Mouse (Mus musculus) cerebellum, adult 9-10 months (tissue): ENCODE data around the gene Mecom.
A peak's percentile ranks its signal among the peaks of the same experiment; 100 is the strongest.
"Not testable (repeated sequence)": the region's sequence is repeated elsewhere in the genome, so short reads cannot be mapped to it uniquely, and the experiment has no call there.

Experiments
- DNase-seq: peaks from one replicate; pipeline ENCODE4 v3.0.0; 2022

The Mecom gene

DNA sequence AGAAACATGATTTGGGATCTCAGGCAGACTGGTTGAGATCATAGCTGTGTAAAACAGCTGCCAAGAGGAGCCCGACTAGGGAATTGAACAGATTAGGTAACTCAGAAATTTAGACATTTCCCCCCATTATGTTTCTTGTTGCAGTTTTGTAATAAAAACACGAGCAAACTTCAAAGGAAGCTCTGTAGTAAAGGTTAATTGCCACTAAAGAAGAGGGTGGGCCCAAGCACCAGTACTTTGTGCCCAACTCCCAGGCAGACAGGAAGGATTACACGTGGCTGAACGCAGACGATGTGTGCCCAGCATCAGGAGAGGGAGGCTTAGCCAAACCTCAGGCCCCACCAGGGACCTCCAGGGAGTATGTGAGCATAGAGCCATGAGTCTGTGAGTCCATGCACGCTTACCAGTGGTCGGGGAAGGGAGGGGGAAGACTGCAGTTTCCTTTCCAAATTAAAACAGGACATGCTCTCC, 303.4 kb downstream of the Mecom start:
- DNase-seq: no peak

DNA sequence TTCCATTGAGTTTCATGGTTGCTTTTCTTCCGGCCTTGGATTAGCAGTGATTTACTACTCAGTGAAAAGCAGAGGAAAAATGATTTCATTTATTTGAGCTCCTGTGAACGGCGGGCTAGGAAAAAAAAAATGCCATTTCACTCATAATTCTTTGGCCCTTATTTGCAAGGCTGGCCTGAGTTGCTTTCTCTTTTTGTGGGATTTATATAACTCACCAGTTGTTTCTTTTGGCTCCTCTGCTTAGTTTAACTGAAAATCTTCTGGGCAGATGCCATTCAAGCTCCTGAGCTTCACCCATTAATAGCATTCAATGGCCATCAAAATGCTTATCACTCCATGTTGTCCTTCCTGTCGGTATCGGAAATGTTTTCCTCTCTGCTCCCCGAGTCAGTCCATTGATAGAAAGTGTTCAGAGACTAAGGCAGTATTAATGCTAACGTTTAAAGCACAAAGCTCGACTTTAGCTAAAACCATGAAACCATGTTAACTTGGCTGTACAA, 304.0 kb downstream of the Mecom start:
- DNase-seq: no peak

- no peak for DNase-seq
Observed at GRCm38 (mm10) chr3:30239416-30239815, 308.4 kb downstream of the Mecom start.

- no peak for DNase-seq
Observed at GRCm38 (mm10) chr3:30237493-30237892, 310.3 kb downstream of the Mecom start.

- no peak for DNase-seq
Observed at GRCm38 (mm10) chr3:30234018-30234417, 313.8 kb downstream of the Mecom start.

GRCm38 (mm10) chr3:30227964-30228670, 319.7 kb downstream of the Mecom start:
- DNase-seq: no peak

- DNase-seq: no peak
Observed at GRCm38 (mm10) chr3:30226928-30227370, 320.9 kb downstream of the Mecom start.

DNA sequence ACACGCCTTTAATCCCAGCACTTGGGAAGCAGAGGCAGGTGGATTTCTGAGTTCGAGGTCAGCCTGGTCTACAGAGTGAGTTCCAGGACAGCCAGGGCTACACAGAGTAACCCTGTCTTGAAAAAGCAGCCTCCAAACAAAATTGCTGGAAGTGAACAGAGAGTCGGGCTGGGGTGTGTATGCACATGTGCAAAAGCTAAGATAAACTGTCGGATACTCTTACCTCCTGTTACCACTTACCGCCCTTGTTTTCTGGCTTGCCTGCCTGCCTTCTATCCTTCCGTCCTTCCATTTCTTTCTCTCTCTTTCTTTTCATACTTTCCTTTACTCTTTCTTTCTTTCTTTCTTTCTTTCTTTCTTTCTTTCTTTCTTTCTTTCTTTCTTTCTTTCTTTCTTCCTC, 322.6 kb downstream of the Mecom start:
- not testable (repeated sequence) for DNase-seq

DNA sequence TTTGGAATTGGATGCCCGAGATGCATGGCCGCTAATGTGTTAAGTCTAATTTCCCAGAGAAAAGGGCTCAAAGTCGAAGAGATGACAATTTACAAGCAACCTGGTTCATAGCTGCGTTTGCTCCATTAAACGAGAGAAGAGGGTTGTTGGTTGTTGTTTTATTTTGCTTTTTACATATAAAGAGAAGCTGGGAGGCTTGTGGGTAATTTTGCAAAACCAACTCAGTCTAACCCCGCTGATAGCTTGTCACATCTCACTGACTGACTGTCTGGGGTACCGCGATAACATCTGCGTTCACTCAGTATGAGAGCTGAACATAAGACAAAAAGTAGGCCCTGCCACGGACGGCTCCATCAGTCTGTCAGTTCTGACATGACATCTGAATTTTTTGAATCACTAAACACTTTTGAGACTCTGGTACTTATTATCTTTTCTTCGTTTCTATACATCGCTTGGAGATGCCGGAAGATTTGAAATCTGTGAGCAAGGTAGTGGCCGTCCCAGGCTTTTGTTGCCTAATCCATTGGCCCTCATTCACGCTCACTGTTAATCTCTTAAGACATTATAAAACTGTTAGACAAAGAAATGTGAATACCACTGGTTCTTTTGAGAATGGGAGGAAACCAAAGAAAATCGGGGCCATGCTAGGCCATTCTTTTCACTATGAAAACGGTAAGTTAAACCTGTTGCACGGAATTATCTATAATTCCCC, 327.0 kb downstream of the Mecom start:
- no peak for DNase-seq

DNA sequence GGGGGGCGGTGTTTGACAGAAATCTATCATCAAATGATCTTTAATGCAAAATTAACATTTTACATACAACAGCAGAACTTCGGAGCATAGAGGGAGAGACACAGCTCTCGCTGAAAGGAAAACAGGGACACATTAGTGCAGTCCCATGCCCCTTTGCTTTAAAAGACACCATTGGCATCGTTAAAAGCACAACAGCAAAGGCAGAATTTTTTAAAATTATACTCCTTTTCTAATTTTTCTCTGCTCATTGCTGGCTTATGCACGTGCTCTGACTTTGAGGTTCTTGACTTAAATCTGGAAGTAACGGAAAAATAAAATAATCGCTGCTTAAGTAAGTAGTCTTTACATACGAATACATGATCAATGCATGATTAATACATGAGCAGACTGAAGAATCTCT, 327.9 kb downstream of the Mecom start:
- DNase-seq: no peak

GRCm38 (mm10) chr3:30219190-30219884, 328.5 kb downstream of the Mecom start:
- no peak for DNase-seq

DNA sequence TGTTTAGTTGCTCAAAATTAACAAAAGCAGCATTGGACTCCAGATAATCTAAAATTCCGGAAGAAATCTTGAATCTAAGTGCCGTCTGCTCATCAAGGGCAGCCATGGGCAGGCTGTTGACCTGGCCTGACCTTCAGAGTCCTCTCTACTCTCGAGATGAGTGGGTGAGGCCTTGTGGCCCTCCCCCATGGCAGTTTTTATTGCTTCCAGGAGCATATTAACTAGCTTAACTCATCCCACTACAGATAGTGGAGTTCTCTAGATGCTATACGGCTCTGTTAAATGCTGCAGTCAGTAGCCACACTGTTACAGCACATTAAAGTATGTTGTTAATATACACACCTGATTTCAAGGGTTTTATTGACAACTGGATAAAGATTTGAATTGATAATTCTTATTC, 333.2 kb downstream of the Mecom start:
- no peak for DNase-seq

- DNase-seq: no peak
Observed at GRCm38 (mm10) chr3:30213540-30214170, 334.2 kb downstream of the Mecom start.

DNA sequence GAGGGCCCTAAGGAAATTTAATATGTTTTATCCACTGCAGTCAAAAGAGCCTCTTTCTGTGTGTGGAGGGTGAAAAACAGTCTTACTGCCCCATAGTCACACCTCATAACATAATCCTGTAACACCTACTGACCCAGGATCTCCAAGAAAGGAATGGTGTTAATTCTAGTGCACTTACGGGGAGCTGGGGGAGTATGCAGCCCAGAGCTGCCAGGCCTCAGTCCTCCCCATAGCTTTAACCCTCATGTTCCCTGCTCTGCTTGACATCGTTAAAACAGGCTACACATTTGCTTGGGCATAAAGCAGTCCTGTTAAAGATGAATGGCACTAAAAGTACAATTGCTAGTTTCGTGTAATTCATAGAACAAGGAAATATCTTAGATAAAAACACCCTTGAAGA, 335.0 kb downstream of the Mecom start:
- no peak for DNase-seq

GRCm38 (mm10) chr3:30209131-30209530, 338.7 kb downstream of the Mecom start:
- no peak for DNase-seq

GRCm38 (mm10) chr3:30207886-30208285, 339.9 kb downstream of the Mecom start:
- no peak for DNase-seq

DNA sequence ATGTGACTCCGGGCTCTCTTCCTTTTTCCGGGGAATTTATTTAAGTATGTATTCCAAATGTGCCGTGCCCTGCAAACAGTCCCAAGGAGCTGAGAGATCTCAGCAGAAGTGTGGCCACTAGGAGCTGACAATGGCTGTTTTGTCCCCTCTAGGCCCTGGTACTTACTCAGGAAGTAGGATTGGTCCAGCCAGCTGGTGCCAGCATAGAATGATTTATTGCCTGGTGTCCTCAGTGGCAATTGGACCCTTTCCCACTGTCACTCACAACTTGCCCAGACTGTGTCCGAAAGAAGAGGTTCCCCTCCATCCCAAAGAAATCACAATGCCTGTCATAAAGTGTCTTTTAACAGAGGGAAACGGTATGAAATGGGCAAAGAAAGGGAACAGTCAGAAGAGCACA, 340.4 kb downstream of the Mecom start:
- peak; percentile 1 for DNase-seq

GRCm38 (mm10) chr3:30206123-30206522, 341.7 kb downstream of the Mecom start:
- DNase-seq: no peak

DNA sequence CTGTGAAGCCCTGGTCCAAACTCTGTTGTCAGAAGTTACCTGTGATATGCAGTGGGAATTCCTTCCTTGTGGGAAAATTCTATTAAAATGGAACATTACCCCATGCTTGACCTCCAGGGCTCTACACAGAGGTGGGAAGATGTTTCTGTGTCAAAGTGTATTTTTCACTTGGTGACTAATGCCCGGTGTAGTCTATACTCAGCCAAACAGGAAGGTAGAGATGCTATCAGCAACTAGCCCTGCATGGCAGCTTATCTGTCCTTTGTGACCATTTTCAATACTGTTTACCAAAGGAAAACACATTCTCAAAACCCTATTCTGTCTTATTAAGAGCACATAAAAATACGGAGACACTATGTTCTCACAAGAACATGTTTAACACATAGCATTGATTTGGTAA, 344.0 kb downstream of the Mecom start:
- DNase-seq: no peak

DNA sequence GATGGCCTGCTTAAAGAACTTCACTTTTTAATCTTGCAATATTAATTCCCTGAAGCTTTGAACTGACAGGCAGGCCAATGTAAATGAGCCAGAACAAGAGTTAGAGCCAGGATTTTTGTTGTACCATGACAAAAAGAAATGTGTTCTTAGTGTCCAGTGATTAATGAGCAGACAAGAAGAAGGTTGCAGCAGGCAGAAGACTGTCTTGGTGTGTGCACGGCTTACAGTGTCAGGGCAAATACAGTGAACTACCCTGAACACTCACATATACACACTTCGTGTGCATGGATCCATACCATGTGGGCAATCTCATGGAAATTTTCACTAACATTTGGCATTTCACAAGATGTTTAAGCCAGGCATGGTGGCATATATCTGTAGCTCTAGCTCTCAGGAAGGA, 349.0 kb downstream of the Mecom start:
- DNase-seq: no peak

DNA sequence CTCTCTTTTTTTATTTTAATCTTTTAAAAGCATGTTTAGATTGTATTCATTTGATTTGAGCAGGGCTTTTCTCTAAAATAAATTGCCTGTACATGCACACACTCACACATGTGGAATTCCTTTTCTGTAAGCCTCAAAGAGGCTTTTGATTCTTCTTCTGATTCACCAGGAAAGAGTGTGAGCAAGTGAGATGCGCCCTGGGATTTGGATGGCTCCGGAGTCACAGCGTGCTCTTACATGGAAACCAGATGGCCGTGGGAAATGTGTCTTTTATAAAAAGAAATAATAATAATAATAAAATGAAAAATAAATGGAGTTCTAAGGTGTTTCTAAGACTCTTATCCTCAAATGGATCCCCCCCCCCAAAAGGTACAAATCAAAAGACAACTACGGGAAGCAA, 349.6 kb downstream of the Mecom start:
- DNase-seq: no peak

DNA sequence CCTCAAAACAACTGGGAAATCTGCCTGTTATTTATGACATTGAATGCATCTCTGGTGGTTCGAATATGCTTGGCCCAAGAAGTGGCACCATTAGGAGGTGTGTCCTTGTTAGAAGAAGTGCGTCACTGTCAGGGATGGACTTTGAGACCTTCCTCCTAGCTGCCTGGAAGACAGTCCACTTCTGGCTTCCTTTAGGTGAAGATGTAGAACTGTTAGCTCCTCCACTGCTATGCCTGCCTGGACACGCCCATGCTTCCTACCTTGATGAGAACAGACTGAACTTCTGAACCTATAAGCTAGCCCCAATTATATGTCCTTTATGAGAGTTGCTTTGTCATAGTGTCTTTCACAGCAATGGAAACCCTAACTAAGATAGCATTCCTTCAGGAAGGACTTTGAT, 352.6 kb downstream of the Mecom start:
- DNase-seq: no peak
